Mouse (Mus musculus): ENCODE data around the gene Gatad1. TPM values are rescaled to one million over a fixed set of nuclear protein-coding genes. Genes with fewer than 3 reads are reported as not detected.
"Not testable (repeated sequence)": the region's sequence is repeated elsewhere in the genome, so short reads cannot be mapped to it uniquely, and the experiment has no call there.

Gatad1 gene
- polyA plus RNA-seq (2012; rRNA removed): 56.7 and 73.8 TPM in 2 replicates

DNA sequence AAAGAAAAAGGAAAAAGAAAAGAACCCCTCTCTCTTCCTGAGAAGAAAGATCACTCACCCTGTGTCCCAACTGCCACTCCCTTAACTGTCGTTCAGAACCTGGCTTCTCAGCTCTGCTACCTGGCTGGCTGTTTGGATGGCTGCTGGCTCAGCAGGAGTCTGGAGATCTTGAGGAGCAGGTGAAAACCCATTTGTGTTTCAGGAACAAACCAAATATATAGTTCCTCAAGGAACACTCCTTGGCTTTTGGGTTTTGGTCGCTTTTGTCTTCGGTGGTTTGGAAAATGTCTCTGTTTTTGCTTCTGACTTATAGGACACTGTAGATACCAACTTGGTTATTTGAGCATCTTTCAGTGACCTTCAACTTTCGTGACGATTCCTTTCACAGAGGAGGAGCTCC, at the start of gene Gatad1:
Gatad1 (minus strand) TSS at position 101 of the 400 bp plus-strand sequence.
- DNase-seq (ENCODE audit: low spot score): no peak

DNA sequence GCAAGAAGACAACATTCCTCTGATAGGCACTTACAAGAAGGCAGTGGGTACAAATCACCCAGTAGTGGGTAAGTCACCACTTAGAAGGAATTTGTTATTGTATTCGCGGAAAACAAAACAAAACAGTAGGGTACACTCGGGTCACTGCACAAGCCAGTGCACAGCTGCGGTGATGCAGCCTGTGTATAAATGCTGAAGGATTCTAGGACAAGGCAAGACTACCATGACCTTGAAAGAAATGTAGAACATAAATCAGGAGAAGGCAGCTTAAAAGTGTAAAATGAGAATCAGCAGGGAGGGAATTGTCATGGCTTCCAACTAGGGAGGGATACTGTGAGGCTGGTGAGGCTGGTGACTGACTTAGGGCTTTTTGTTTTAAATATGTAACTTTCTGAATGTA, 45.2 kb upstream of the Gatad1 start:
- no peak for DNase-seq (ENCODE audit: low spot score)

DNA sequence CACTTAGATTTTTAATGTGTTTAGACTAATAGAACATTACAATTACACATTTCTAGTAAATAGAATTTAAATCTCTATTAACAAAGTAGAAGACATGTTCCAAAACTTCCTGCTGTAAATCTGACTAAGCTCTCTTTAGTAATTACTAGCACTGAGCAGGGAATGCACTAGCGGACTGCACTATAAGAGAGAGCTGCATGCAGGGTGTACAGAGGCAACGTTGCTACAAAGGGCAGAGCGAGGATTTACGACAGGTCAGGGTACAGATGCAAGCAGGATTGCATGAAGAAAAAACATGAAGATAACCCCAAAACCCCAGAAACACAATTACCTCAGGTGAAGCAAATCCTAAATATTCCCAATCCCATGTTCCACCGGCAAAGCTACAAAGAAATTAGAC, 43.0 kb upstream of the Gatad1 start:
- no peak for DNase-seq (ENCODE audit: low spot score)

DNA sequence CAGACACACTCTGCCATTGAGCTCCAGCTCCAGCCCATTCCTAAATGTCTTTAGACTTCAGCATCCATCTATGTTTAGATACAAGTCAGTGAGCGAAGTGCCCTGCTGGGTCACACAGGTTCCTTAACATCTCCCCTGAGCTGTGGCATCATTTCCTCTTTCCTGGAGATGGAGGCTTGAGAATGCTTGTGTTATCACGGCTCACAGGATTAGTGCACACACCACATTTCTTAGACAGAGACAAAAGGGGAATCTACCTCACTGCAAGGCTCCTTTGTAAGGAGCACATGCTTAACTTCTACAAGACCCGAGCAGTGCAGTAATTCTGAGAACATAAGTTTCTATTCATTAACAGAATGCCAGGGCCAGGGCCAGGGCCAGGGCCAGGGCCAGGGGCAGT, 39.0 kb upstream of the Gatad1 start:
- no peak for DNase-seq (ENCODE audit: low spot score)

DNA sequence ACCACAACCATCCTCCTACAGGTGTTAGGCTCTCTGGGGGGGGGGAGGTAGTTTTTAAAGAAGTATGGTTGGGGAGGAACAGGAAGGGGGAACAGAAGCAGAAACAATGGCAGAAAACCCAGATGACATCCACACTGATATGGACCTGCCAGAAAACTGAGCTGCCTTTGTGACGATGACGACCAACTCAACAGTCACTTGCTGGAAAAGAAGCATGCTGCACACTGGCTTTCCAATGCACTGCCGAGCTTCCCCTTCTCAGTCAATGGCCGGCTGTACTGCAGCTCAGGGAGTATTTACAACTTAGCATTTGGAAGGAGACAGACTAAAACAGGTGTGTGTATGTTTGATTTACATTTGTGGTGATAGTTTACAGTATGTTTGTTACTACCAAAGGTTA, 38.2 kb upstream of the Gatad1 start:
- DNase-seq (ENCODE audit: low spot score): no peak

DNA sequence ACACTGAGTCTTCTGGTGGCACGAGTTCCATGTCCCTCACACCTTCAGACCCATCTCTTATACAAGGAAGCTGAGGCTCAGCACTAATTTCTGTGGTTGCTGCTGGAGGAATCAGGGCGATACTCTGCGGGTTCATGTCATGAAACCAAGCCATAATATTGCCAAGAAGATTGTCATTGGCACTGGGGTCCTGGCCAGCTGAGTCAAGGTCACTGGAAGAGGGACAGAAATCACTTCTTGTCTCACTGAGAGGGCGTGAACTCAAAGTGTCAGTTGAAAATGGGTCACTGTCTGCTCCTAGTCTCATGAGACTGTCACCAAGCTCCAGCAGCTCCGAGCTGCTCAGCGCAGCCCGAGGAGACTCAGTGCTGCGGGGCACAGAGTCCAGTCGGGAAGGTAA, 36.0 kb upstream of the Gatad1 start:
- no peak for DNase-seq (ENCODE audit: low spot score)

DNA sequence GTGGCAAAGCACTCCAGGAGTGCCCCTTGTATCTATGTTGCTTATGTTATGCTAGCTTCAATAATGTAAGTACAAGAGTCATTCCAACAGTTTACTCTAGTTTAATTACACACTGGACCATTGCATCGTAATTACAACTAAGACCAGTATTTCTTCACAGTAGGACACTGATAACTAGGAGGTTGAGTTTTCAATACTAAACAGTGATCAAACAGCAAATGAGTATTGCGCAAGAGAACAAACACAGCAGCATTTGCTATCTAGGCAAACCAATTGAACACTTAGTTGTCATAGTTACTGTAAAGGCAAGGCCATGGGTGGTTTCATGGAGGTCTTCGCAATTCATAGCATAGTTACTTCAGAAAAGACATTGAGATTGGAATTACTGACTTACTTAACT, 34.3 kb upstream of the Gatad1 start:
- DNase-seq (ENCODE audit: low spot score): no peak

DNA sequence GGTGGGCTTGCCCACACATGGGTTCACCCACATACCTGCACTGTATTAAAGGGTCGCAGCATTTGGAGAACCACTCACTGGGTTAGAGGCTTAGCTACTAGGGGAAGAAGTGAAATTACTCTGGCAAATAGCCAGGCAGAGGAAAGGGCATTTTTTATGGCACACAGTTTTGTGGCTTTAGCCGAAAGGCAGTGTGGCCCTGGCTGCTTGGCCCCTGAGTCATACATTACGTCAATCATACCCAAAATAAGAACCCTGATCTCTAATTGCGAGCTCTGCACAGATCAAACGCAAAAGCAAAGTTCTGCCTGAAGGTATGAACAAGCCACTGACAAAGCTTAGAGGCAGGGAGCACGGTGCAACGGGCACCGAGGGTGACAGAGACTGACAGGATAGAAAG, 31.3 kb upstream of the Gatad1 start:
- no peak for DNase-seq (ENCODE audit: low spot score)

DNA sequence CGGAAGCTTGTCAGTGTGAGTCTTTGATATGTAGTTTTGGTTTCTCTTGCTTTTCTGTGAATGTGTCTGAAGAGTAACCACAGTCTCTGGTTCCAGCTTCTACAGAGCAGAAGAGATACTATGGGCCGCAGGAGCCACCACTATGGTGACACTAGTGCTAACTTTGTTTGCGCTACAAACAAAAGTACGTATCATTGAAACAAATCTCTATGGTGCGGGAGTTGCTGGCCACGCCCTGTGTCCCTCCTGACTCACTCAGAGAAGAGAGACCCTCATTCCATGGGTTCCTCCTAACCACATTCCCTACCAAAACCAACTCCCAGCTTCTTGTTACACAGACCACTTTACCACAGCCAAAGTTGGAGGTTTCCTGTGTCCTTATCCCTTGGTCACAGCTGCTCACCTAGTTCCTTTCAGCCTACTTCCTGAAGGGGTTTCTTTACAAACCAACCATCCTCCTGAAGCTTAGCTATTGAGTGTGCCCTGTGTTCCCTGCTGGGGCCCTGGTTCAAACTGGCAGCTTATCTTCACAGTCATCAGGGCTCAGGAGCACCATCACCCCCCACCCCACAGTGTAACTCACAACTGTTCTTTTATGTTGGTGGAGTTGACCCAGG, 13.1 kb upstream of the Gatad1 start:
- DNase-seq (ENCODE audit: low spot score): no peak

DNA sequence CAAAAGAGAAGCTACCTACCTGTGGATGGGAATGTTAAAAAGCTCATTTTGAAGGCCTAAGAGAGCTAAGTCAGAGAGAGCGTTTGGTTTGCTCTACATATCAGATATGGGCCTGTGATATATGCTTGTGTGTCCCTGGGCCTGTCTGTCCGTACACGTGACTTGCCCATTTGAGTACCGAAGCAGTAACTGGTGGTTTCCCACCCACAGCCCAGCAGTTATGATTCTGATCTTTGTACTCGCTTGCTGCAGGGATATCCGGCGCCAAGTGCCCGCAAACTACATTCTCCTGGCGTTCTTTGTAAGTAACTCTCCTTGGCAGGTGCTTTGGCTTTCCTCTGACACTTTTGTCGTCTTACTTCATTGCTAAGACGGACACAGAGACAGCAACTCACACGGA, 9.6 kb upstream of the Gatad1 start:
- no peak for DNase-seq (ENCODE audit: low spot score)

DNA sequence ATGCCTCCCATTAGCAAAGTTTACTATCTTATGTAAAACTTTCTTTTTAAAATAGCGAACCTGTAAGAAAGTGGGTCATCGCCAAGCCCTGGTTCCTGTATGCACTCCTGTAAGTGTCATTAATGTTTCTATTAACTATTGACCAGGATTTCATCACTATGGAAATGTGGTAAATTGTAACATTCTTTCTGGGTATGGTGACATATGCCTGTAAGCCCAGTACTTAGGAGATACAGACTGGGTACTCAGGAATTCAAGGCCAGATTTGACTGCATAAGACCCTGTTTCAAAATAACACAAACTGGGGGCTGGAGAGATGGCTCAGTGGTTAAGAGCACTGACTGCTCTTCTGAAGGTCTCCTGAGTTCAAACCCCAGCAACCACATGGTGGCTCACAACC, 8.2 kb upstream of the Gatad1 start:
- no peak for DNase-seq (ENCODE audit: low spot score)

DNA sequence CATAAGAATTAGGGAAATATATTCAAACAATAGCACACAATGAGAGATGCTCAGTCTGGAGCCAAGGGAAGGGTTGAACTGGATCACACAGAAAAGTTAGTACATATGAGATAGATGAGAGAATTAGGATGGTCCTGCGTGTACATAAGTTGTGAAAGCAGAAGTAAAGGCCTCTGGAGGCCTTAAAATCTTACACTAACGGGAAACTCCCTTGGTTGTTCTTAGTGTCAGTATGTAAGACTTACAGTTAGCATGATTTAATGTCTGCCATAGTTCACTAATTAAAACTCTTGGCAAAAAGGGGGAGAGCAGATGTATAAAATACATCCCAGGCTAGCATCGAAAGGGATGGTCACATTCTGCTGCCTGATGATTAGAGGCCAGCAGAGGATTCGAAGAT, 3.2 kb downstream of the Gatad1 start:
- no peak for DNase-seq (ENCODE audit: low spot score)

DNA sequence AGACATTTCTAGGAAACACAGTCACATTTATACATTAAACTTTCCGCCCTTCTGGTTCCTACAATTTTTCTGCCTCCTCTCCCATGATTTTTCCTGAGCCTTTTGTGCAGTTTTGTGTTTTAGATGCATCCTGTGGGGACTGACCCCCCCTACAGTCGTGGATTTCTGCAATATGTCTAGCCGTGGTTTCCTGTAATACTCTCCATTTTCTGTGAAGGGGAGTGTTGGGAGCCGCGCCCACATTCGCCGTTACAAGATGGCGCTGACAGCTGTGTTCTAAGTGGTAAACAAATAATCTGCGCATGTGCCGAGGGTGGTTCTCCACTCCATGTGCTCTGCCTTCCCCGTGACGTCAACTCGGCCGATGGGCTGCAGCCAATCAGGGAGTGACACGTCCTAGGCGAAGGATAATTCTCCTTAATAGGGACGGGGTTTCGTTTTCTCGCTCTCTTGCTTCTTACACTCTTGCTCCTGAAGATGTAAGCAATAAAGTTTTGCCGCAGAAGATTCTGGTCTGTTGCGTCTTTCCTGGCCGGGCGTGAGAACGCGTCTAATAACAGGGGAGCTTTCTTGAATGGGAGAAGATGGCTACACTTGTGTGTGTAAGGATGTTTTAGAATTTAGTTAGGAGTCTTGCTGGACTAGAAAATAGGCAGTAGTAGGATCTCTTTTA, 3.9 kb downstream of the Gatad1 start:
- DNase-seq (ENCODE audit: low spot score): not testable (repeated sequence)

DNA sequence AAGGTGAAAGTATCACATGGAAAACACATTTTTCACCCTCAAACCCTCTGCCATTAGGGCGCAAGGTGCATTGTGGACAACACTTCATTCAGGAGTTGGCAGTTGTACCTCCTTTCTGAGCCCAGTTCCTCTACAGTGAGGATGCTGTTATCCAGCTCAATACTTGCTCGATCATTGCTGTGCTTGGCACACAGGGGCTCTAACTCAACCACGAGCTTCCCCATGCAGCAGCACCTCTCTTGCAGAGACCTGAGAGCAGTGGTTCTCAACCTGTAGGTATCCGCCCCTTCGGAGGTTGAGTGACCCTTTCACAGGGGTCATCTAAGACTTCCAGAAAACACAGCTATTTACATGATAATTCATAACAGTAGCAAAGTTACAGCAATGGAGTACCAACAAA, 5.4 kb downstream of the Gatad1 start:
- DNase-seq (ENCODE audit: low spot score): no peak

DNA sequence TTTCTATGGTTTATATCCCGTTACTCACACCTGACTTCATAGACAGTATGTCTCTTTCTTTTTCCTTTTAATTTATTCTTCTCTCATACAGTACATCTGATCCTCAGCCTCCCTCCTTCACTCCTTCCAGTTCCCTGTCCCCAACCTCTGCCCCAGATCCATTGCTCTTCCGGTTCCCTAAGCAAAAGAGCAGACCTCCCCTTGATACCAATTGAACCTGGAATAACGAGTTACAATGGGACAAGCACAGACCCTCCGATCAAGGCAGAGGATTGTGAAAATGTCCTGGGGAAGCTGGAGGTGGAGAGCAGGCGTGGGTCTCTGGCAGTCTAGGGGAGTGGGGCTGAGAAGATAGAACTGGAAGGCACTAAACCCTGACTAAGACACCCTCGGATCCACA, 6.1 kb downstream of the Gatad1 start, which contains the start of gene Tmbim7:
Tmbim7 (plus strand) TSS at position 301 of the 400 bp plus-strand sequence.
- DNase-seq (ENCODE audit: low spot score): no peak

DNA sequence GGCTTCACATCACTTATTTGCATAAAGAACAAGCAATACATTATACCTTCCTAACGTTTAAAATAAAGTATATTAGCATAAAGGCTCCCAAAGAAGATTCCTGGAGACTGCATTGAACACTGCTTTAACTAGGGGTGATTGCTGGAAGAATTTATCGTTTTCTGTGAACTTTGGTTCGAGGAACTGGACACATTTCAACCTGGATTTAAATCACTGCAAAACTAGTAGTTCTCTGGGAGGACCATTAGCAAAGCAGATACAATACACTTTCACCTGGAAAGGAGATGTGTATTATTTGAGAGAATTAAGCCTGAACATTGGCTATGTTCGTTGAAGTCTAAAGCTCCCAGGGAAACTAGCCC, 8.2 kb downstream of the Gatad1 start:
- DNase-seq (ENCODE audit: low spot score): no peak

DNA sequence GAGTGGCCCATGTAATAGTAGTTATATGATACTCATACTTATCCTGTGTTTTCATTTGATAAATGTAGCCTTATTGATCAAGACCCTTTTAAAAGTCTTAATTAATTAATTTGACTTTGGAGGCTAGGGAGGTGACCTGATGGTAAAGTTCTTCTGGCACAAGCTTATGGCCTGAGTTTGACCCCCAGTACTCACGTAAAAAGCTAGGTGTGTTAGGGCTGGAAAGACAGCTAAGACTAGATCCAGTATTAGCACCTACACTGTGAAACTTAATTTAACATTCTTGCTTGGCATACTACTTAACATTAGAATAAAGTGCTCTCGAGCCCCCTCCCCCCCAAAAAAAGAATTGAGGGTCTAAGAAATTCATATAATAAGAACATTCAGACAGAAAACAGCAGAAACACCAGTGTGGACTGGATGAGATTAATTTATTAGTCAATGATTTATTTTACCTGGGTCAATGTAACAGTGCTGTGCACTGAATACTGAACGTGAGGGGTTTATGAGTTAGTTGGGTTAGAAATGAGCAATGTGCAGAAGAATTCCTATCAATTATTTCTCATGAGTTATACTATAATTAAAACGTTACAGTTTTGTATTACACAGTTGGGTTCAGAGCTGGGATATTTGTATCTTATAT, 8.7 kb downstream of the Gatad1 start:
- DNase-seq (ENCODE audit: low spot score): no peak

DNA sequence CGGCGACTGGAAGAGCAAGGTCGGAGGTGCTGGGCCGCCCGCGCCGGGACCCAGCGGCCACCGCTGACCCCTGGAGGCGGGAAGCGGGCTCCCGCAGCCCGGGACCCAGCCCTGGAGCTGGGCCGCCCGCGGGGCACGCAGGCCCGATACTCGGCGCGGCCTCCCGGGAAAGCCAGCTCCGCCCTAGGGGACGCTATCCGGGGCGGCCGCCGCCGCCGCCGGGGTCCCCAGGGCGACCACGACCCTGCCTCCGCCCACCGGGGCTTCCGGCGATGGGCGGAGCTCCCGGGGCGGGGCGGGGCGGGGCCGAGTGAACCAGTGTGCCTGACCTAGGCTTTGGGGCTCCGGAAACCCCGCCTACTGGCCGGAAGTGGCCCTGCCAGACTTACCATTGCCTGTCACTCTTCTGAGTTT, 9.3 kb downstream of the Gatad1 start:
- DNase-seq (ENCODE audit: low spot score): peak; percentile 68

DNA sequence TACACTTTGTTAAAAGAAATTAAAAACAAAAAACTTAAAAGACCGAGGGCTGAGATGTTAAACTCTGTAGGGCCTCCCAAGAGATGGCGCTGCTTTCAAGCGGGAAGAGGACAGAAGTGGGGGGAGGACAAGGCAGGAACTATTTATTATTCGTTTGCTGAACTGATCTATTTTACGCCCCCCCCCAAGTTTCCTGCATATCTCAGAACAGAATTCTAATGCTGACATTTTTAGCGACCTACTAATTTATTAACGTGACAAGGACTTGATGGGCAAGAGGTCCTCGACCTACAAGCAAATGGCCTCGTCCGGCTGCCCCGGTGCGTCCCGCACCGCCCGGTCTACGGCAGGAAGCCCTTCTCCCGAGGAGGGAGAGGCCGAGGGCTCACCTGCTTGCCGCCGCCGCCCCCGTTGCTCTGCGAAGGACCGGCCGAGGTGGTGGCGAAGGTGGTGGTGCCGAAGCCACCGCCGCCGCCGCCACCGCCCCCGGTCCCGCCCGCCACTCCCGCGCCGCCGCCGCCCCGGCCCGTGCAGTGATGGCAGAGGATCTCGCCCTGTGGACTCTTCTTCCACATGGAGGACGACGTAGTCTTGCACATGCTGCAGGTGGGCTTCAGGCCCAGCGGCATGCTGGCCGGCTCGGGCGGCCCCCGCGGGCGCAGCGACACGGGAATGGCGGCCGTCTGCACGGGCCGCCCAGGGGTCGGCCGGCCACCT, 9.8 kb downstream of the Gatad1 start:
- no peak for DNase-seq (ENCODE audit: low spot score)

DNA sequence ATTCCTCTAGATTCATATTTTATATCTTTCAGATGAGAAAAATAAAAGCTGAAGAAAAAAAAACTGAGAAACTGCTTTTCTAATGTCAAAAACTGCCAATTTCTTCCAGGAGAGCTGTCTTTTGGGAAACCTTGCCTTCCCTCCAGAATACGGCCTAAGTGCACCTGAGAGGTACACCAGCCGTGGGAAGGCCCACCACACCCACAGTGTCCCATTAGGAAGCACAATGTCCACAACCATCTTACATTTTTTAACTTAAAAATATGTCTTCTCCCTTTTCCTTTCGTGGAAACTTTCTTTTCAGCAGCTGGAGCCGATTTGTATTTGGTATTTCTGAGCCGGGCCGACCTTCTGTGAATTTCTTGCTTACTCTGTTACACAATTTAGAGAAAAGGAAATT, 10.4 kb downstream of the Gatad1 start:
- no peak for DNase-seq (ENCODE audit: low spot score)

DNA sequence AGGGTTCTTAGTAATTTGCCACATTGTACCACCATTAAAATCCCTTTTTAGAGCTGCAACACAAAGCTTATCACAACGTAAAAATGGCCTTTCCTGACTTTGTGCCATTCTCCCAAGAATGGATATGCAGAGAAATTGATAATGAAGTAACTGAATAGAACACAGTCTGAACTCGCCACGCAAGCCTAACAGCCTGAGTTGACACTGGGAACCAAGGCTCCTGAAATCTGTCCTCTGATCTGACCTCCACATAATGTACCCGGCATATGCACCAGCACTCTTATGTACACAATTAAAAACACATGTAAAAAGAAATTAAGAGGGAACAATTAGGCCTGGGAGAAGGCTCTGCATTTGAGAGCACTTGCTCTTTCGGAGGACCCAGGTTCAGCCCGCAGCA, 11.7 kb downstream of the Gatad1 start:
- no peak for DNase-seq (ENCODE audit: low spot score)

DNA sequence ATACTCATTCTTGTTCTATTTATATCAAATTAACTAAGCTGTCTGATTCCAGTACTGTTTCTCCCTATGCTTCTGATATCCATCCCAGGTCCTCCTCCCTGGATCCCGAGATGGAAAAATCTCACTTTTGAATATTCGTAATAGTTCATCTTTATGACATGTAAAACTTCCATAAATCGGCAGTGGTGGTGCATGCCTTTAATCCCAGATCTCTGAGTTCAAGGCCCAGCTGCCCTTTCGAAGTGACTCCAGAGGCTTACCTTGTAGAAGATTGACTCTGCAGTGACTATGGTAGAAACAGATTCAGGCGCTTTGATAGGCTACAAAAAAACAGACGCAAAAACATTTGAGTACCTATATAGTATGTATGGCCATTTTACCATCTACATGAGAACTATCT, 12.4 kb downstream of the Gatad1 start:
- no peak for DNase-seq (ENCODE audit: low spot score)

DNA sequence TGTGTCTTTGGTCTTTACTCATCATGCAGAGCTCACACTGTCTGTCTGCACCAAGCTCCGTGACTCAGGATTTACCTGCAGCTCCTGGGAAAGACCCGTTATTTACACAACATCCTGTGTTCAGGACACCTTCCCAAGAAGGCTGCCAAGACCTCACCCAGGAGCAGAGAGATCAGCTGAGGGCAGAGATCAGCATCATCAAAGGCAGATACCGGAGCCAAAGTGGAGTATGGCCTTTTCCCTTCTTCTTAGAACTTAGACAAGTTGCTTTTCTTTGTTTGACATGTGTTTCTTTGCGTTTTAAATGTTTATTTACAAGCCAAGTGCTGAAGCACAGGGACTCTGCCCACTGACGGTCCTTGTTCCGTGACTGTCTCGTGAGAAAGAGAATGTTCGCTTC, 21.7 kb downstream of the Gatad1 start:
- DNase-seq (ENCODE audit: low spot score): no peak
